In the genomic region with DNA sequence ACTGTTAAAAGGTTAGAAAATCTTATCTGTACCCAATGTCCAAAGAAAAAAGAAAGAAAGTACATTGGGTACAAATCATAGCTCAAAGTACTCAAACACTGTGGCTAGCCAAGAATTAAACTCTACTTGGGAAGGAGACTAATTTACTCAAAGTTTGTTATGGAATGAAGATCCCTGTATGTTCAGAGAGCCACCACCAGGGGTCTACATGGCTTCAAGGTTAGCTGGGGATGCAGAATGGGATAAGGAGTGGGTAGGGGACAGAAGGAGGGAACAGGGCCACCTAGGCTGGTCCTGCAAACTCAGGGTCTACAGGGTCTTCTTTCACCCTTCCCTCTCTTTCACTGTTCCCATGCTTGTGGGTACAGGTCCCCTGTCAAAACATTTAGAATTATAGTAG, we compare ENCODE assay signal across 14 mouse cellular contexts.
DNase-seq lines count a peak whose midpoint lies in the region; ATAC-seq and TF ChIP-seq lines count a peak whose summit lies in the region.
"Had no signal": no experiment of that assay in that cellular context is flagged by ENCODE, and none has a peak within 500 bp of the region (broad histone marks: within the 10 kb centered on the region; RNA-seq: fewer than 3 reads in every experiment).

No protein-coding gene starts in this region.

- no peak for ATAC-seq in hindbrain, postnatal 0 days
- no peak for ATAC-seq in hindbrain, embryonic 13.5 days (ENCODE audit: low FRiP score)
- ATAC-seq in lung, embryonic 14.5 days (ENCODE audit: insufficient read depth): no peak

- H3K9me3 ChIP-seq in hindbrain, postnatal 0 days (ENCODE audit: low read length): no peaks in the 10 kb centered on the region
- no peaks in the 10 kb centered on the region for H3K9me3 ChIP-seq in hindbrain, embryonic 13.5 days
- H3K9me3 ChIP-seq in lung, embryonic 14.5 days (ENCODE audit: low read depth, low read length): no peaks in the 10 kb centered on the region
- H3K9me3 ChIP-seq: kidney, embryonic 15.5 days had no signal

- H3K27ac ChIP-seq in hindbrain, postnatal 0 days: no peak overlapping the region
- H3K27ac ChIP-seq in hindbrain, embryonic 13.5 days: no peak overlapping the region
- no peak overlapping the region for H3K27ac ChIP-seq in lung, embryonic 14.5 days (ENCODE audit: low read depth)
- H3K27ac ChIP-seq: kidney, embryonic 15.5 days had no signal

- H3K4me3 ChIP-seq in hindbrain, postnatal 0 days (ENCODE audit: low read length): no peak overlapping the region
- no peak overlapping the region for H3K4me3 ChIP-seq in hindbrain, embryonic 13.5 days
- H3K4me3 ChIP-seq in lung, embryonic 14.5 days (ENCODE audit: low read depth, low read length): no peak overlapping the region
- H3K4me3 ChIP-seq: kidney, embryonic 15.5 days had no signal

- peak; percentile 11 for DNase-seq in hindbrain, postnatal 0 days (ENCODE audit: low spot score)
- peak; percentile 58 for DNase-seq in lung, embryonic 14.5 days
- DNase-seq in lung, postnatal 25 days (ENCODE audit: low spot score): no peak
- peak; percentile 16 for DNase-seq in ZHBTc4 (ENCODE audit: low read depth, low spot score)
- DNase-seq in retina, embryonic 14.5 days (ENCODE audit: low spot score): peak; percentile 20
- DNase-seq in cerebellum, postnatal 25 days: no peak
- DNase-seq: adrenal gland, adult 8-10 months; cerebellum, postnatal 36 days; liver; right cerebral cortex, postnatal 25 days; thymus, postnatal 25 days had no signal

- peak; percentile 52 for TF ChIP-seq CTCF in hindbrain, postnatal 0 days (IDR thresholded peaks at IDR 0.05; ENCODE audit: low read depth)
- peak; percentile 60 for TF ChIP-seq CTCF in lung, embryonic 14.5 days (IDR thresholded peaks at IDR 0.05; ENCODE audit: low read depth)

- no peaks in the 10 kb centered on the region for H3K27me3 ChIP-seq in hindbrain, postnatal 0 days (ENCODE audit: insufficient read depth, low read length)
- H3K27me3 ChIP-seq in hindbrain, embryonic 13.5 days: no peaks in the 10 kb centered on the region
- no peaks in the 10 kb centered on the region for H3K27me3 ChIP-seq in lung, embryonic 14.5 days (ENCODE audit: insufficient read depth, low read length)
- H3K27me3 ChIP-seq: kidney, embryonic 15.5 days had no signal

- H3K9ac ChIP-seq in hindbrain, postnatal 0 days (replicated peaks; ENCODE audit: low read length): no peak overlapping the region
- no peak overlapping the region for H3K9ac ChIP-seq in hindbrain, embryonic 13.5 days
- H3K9ac ChIP-seq in lung, embryonic 14.5 days: no peak overlapping the region
- H3K9ac ChIP-seq: kidney, embryonic 15.5 days had no signal

- H3K4me2 ChIP-seq in hindbrain, postnatal 0 days (ENCODE audit: low read depth, low read length): no peak overlapping the region
- no peak overlapping the region for H3K4me2 ChIP-seq in hindbrain, embryonic 13.5 days
- no peak overlapping the region for H3K4me2 ChIP-seq in lung, embryonic 14.5 days
- H3K4me2 ChIP-seq: heart, embryonic 11.5 days; kidney, embryonic 15.5 days had no signal

- H3K36me3 ChIP-seq in hindbrain, postnatal 0 days (ENCODE audit: insufficient read depth, low read length): no peaks in the 10 kb centered on the region
- no peaks in the 10 kb centered on the region for H3K36me3 ChIP-seq in hindbrain, embryonic 13.5 days
- H3K36me3 ChIP-seq in lung, embryonic 14.5 days (ENCODE audit: insufficient read depth): no peaks in the 10 kb centered on the region
- H3K36me3 ChIP-seq: kidney, embryonic 15.5 days had no signal

- H3K4me1 ChIP-seq in hindbrain, postnatal 0 days (ENCODE audit: insufficient read depth, low read length): no peaks in the 10 kb centered on the region
- H3K4me1 ChIP-seq in hindbrain, embryonic 13.5 days (replicated peaks): no peaks in the 10 kb centered on the region
- no peaks in the 10 kb centered on the region for H3K4me1 ChIP-seq in lung, embryonic 14.5 days (ENCODE audit: insufficient read depth)
- H3K4me1 ChIP-seq: kidney, embryonic 15.5 days had no signal

Comparison
In these comparisons a context has a peak if more than half of its experiments do, and no peak if none do; other contexts are left out.
1. DNase-seq: peak in hindbrain, postnatal 0 days (single experiment), lung, embryonic 14.5 days (single experiment), ZHBTc4 (single experiment) and retina, embryonic 14.5 days (single experiment); none in lung, postnatal 25 days (single experiment) and cerebellum, postnatal 25 days (0 of 2).